Mouse (Mus musculus): Measurements from ENCODE around the gene Shkbp1. TPM values are rescaled to one million over a fixed set of nuclear protein-coding genes. Genes with fewer than 3 reads are reported as not detected.
A peak's percentile ranks its signal among the peaks of the same experiment; 100 is the strongest.

Shkbp1 gene
- polyA plus RNA-seq, 1 experiment from 2014 or later: 52.4 TPM

DNA sequence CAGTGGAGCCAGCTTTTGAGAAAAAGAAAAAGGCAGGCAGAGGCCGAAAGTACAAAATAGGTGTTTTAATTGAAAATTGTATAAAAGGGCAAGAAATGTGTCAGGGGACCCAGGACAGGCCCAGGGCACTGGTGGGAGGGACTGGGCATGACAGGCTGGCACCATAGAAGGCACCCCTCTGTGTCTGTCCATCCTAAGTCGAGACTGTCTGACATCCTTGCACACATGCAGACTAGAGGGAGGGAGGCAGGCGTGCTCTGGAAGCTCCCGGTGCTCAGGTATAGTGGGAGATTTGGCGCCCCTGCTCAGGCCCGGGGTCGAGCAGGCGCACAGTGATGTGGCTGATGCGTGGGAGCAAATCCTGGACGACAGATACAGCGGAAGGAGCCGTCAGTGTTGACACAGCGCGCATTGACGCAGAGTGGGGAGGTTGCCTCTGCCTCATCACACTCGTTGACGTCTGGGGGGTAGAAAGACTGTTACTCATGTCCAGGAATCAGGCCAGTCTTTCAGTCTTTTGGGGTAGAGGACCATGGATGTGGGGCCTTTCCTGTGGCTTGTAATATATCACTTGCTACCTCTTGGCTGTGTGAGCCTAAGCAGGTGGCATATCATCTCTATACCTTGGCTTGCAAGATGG lies 50.6 kb downstream of the Shkbp1 start:
- 88% methylated on average over 17 of the region's 17 CpGs for WGBS
- DNase-seq (ENCODE audit: low spot score) (no peak), ATAC-seq (no peak)
- Histone ChIP-seq H3K27me3 (replicated peaks; ENCODE audit: control insufficient read depth, insufficient read depth, low read length) (0 out of 2 replicates have a peak, but pooled peaks cover 3% of the 10 kb centered on the region), H3K36me3 (ENCODE audit: control insufficient read depth, insufficient read depth, low read length) (no peaks in the 10 kb centered on the region), H3K4me3 (ENCODE audit: low read depth, low read length) (no peak overlapping the region), H3K9me3 (replicated peaks; ENCODE audit: control insufficient read depth, low read length) (no peaks in the 10 kb centered on the region), H3K9ac (ENCODE audit: low read length) (no peak overlapping the region), H3K4me2 (ENCODE audit: low read length) (no peak overlapping the region), H3K4me1 (ENCODE audit: control insufficient read depth, insufficient read depth, low read length) (peaks cover under 1% of the 10 kb centered on the region; the same call in 1 of the 2 replicates), H3K27ac (ENCODE audit: low read depth, low read length) (no peak overlapping the region)

DNA sequence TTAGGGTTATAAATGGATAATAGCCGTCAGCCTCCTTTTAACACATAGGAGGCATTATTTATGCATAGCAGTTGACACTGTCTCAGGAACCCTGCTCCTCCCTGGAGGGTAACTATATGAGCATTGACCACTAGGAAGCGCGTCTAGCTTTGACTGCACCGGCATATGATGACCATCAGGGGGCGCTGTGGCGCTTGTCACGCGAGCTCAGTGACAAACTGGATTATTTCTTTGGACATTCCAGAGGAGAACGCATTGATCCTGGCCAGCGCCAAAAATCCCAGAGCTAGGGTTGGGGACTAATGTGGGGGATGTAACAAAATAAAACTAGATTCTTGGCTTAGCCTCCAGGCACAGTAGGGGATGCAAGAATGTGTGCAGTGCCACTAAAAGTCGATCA lies 53.6 kb downstream of the Shkbp1 start:
- Histone ChIP-seq H3K36me3 (ENCODE audit: control insufficient read depth, insufficient read depth, low read length) (no peaks in the 10 kb centered on the region), H3K9me3 (replicated peaks; ENCODE audit: control insufficient read depth, low read length) (no peaks in the 10 kb centered on the region), H3K27me3 (replicated peaks; ENCODE audit: control insufficient read depth, insufficient read depth, low read length) (no peaks in the 10 kb centered on the region), H3K4me1 (ENCODE audit: control insufficient read depth, insufficient read depth, low read length) (no peaks in the 10 kb centered on the region), H3K4me3 (ENCODE audit: low read depth, low read length) (no peak overlapping the region), H3K27ac (ENCODE audit: low read depth, low read length) (no peak overlapping the region), H3K9ac (ENCODE audit: low read length) (no peak overlapping the region), H3K4me2 (ENCODE audit: low read length) (no peak overlapping the region)
- WGBS: 9% methylated on average over 11 of the region's 11 CpGs
- ATAC-seq (0 out of 2 replicates have a peak, but pooled peaks have one; percentile 44), DNase-seq (ENCODE audit: low spot score) (peak; percentile 78)

DNA sequence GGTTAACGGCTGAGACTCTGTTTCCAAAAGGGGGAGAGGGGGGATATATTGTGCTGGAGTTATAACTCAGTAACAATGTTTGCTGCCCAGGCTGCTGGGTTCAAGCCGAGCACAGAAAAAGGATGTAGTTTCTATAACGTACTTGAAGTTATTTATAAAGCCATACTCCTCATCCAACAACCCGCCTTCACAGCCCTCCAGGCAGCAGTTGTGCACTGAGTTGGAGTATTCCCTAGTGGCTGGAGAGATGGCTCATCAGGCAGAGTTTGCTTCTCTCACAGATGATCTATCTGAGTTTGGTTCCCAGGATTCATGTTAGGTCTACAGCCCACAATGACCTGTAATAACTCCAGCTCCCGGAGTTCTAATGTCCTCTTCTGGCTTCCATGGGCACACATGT lies 55.0 kb downstream of the Shkbp1 start:
- Histone ChIP-seq H3K9me3 (replicated peaks; ENCODE audit: control insufficient read depth, low read length) (no peaks in the 10 kb centered on the region), H3K4me3 (ENCODE audit: low read depth, low read length) (no peak overlapping the region), H3K36me3 (ENCODE audit: control insufficient read depth, insufficient read depth, low read length) (no peaks in the 10 kb centered on the region), H3K9ac (ENCODE audit: low read length) (no peak overlapping the region), H3K4me1 (ENCODE audit: control insufficient read depth, insufficient read depth, low read length) (no peaks in the 10 kb centered on the region), H3K27me3 (replicated peaks; ENCODE audit: control insufficient read depth, insufficient read depth, low read length) (no peaks in the 10 kb centered on the region), H3K27ac (ENCODE audit: low read depth, low read length) (no peak overlapping the region), H3K4me2 (ENCODE audit: low read length) (no peak overlapping the region)
- WGBS: 66% methylated on average over 5 of the region's 5 CpGs
- DNase-seq (ENCODE audit: low spot score) (no peak), ATAC-seq (no peak)

DNA sequence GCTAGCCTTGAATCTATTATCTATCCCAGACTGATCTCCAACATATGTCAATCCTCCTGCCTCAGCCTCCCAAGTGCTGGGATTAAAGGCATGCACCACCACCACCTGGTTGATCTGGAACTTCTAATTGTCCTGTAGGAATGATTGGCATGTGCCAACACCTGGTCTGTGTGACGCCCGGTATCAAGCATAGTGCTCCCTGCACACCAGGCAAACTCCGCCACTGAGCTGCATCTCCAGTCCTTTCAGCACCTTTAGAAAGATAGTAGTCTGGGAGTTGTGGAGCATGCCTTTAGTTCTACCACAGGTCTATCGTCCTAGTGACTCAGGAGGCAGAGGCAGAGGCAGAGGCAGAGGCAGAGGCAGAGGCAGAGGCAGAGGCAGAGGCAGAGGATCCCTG lies 55.5 kb downstream of the Shkbp1 start:
- ATAC-seq: no peak
- H3K27ac ChIP-seq (ENCODE audit: low read depth, low read length): no peak overlapping the region
- no peaks in the 10 kb centered on the region for H3K9me3 ChIP-seq (replicated peaks; ENCODE audit: control insufficient read depth, low read length)
- H3K4me2 ChIP-seq (ENCODE audit: low read length): no peak overlapping the region
- DNase-seq (ENCODE audit: low spot score): no peak
- no peak overlapping the region for H3K9ac ChIP-seq (ENCODE audit: low read length)
- no peaks in the 10 kb centered on the region for H3K4me1 ChIP-seq (ENCODE audit: control insufficient read depth, insufficient read depth, low read length)
- no peaks in the 10 kb centered on the region for H3K36me3 ChIP-seq (ENCODE audit: control insufficient read depth, insufficient read depth, low read length)
- no peaks in the 10 kb centered on the region for H3K27me3 ChIP-seq (replicated peaks; ENCODE audit: control insufficient read depth, insufficient read depth, low read length)
- no peak overlapping the region for H3K4me3 ChIP-seq (ENCODE audit: low read depth, low read length)
- 92% methylated on average over 4 of the region's 4 CpGs for WGBS

DNA sequence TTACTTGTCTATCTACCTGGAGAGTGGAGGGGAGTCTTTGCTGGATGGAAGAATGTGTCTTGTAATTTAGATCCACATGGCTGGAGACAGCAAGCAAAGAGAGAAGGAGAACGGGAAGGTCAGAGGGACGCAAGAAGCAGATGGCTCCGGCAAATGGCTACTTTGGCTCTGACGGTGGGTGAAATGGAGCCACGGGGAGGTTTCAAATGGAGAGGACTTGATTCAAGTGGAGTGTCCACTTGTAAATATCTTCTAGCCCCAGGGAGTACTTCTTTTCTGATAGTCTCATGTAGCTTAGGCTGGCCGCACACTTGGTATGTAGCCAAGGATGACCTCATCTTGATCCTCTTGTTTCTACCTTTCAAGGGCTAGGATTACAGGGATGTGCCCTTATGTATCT lies 57.0 kb downstream of the Shkbp1 start:
- Histone ChIP-seq H3K4me3 (ENCODE audit: low read depth, low read length) (no peak overlapping the region), H3K9ac (ENCODE audit: low read length) (no peak overlapping the region), H3K27me3 (replicated peaks; ENCODE audit: control insufficient read depth, insufficient read depth, low read length) (no peaks in the 10 kb centered on the region), H3K4me1 (ENCODE audit: control insufficient read depth, insufficient read depth, low read length) (no peaks in the 10 kb centered on the region), H3K4me2 (ENCODE audit: low read length) (no peak overlapping the region), H3K9me3 (replicated peaks; ENCODE audit: control insufficient read depth, low read length) (no peaks in the 10 kb centered on the region), H3K36me3 (ENCODE audit: control insufficient read depth, insufficient read depth, low read length) (no peaks in the 10 kb centered on the region), H3K27ac (ENCODE audit: low read depth, low read length) (no peak overlapping the region)
- 92% methylated on average over 6 of the region's 6 CpGs for WGBS
- DNase-seq (ENCODE audit: low spot score): no peak
- ATAC-seq: no peak

DNA sequence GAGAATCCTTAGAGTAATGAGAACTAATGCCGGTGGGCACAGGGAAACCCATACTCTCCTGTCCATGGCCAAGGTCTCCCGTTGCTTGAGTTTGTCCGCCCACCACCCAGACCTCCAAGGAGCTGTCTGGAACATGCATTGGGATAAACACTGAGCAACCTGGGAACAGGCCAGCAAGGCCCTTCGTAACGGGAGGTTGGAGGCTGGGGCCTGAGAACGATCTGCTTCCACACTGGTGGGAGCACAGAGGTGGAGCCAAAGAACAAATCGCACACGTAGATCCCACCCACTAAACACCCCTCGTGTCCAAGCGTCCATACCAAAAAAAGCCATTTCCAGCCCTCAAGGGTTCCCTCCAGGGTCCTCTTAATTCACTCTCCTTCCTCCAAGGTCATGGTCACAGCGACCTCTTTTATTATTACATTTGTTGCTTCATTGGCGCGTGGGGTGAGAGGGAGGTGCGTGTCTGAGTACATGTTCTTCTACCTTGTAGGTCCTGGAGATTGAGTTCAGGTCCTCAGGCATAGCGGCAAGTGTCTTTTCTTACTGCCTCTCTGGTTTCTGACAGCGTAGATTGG lies 57.7 kb downstream of the Shkbp1 start:
- H3K4me2 ChIP-seq (ENCODE audit: low read length): no peak overlapping the region
- H3K9me3 ChIP-seq (replicated peaks; ENCODE audit: control insufficient read depth, low read length): no peaks in the 10 kb centered on the region
- DNase-seq (ENCODE audit: low spot score) (no peak), ATAC-seq (no peak)
- WGBS: 89% methylated on average over 16 of the region's 16 CpGs
- no peak overlapping the region for H3K4me3 ChIP-seq (ENCODE audit: low read depth, low read length)
- H3K27me3 ChIP-seq (replicated peaks; ENCODE audit: control insufficient read depth, insufficient read depth, low read length): no peaks in the 10 kb centered on the region
- H3K36me3 ChIP-seq (ENCODE audit: control insufficient read depth, insufficient read depth, low read length): no peaks in the 10 kb centered on the region
- H3K4me1 ChIP-seq (ENCODE audit: control insufficient read depth, insufficient read depth, low read length): no peaks in the 10 kb centered on the region
- H3K9ac ChIP-seq (ENCODE audit: low read length): no peak overlapping the region
- H3K27ac ChIP-seq (ENCODE audit: low read depth, low read length): no peak overlapping the region

DNA sequence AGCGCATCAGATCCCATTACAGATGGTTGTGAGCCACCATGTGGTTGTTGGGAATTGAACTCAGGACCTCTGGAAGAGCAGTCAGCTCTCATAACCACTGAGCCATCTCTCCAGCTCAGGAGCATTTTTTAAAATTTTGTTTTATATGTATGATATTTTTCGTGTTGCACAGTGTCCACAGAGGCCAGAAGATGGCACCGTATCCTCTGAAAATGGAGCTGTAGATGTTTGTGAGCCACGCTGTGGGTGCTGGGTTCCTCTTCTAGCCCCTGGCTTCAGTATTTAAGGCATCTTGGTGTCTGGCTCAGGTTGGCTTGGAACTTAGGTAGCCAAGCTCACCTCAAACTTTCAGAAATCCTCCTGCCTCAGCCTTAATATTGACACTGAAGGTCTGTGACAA lies 59.3 kb downstream of the Shkbp1 start:
- DNase-seq (ENCODE audit: low spot score): no peak
- Histone ChIP-seq H3K4me3 (ENCODE audit: low read depth, low read length) (no peak overlapping the region), H3K36me3 (ENCODE audit: control insufficient read depth, insufficient read depth, low read length) (no peaks in the 10 kb centered on the region), H3K4me1 (ENCODE audit: control insufficient read depth, insufficient read depth, low read length) (no peaks in the 10 kb centered on the region), H3K27ac (ENCODE audit: low read depth, low read length) (no peak overlapping the region), H3K27me3 (replicated peaks; ENCODE audit: control insufficient read depth, insufficient read depth, low read length) (no peaks in the 10 kb centered on the region), H3K4me2 (ENCODE audit: low read length) (no peak overlapping the region), H3K9me3 (replicated peaks; ENCODE audit: control insufficient read depth, low read length) (no peaks in the 10 kb centered on the region), H3K9ac (ENCODE audit: low read length) (no peak overlapping the region)
- ATAC-seq: no peak
- WGBS: 91% methylated on average over 4 of the region's 4 CpGs

DNA sequence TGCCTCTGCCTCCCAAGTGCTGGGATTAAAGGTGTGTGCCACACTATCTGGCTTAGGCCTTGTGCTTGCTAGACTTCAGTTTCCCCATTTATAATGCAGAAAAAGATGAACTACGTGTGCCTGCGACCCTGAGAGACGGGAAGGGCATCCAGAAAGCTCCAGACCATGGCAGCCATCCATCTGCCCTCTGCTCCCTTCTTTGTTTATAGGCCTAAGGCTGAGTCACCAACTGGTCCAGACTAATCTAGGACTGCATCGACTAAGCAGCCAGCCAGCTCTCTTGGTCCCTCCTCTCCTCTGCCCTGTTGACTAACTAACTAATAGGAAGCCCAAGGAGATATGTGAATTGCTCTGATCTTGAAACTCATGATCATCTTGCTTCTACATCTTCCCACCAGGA lies 59.9 kb downstream of the Shkbp1 start:
- Histone ChIP-seq H3K27me3 (replicated peaks; ENCODE audit: control insufficient read depth, insufficient read depth, low read length) (no peaks in the 10 kb centered on the region), H3K4me2 (ENCODE audit: low read length) (no peak overlapping the region), H3K9me3 (replicated peaks; ENCODE audit: control insufficient read depth, low read length) (no peaks in the 10 kb centered on the region), H3K9ac (ENCODE audit: low read length) (no peak overlapping the region), H3K27ac (ENCODE audit: low read depth, low read length) (no peak overlapping the region), H3K4me1 (ENCODE audit: control insufficient read depth, insufficient read depth, low read length) (no peaks in the 10 kb centered on the region), H3K4me3 (ENCODE audit: low read depth, low read length) (no peak overlapping the region), H3K36me3 (ENCODE audit: control insufficient read depth, insufficient read depth, low read length) (no peaks in the 10 kb centered on the region)
- DNase-seq (ENCODE audit: low spot score) (no peak), ATAC-seq (no peak)
- WGBS: 90% methylated on average over 4 of the region's 4 CpGs

All from forebrain, embryonic 14.5 days (tissue).